Mouse (Mus musculus) left cerebral cortex, postnatal 25 days (tissue): ENCODE data around the gene Trmt44. TPM values are rescaled to one million over a fixed set of nuclear protein-coding genes. Genes with fewer than 3 reads are reported as not detected.
"Not testable (repeated sequence)": the region's sequence is repeated elsewhere in the genome, so short reads cannot be mapped to it uniquely, and the experiment has no call there.

Experiments
- DNase-seq, 2 experiments: peaks; one replicate each; pipeline ENCODE4 v3.0.0; 2022; ENCODE audit warnings: low spot score in 2 of 2, mixed read lengths in 1 of 2
- intact Hi-C: fragments of 180-260 bp; cut with DNase I; formaldehyde crosslinking; loops from one replicate; pipeline ENCODE4 v1.15.1; 2025
- total RNA-seq, 2 experiments: library from RNA; stranded (reverse); gene quantifications; 2 replicates each; pipeline ENCODE4 v1.2.3; 2021

The Trmt44 gene
- total RNA-seq, 2 experiments from 2014 or later, result 7.6 to 8.7 TPM

DNA sequence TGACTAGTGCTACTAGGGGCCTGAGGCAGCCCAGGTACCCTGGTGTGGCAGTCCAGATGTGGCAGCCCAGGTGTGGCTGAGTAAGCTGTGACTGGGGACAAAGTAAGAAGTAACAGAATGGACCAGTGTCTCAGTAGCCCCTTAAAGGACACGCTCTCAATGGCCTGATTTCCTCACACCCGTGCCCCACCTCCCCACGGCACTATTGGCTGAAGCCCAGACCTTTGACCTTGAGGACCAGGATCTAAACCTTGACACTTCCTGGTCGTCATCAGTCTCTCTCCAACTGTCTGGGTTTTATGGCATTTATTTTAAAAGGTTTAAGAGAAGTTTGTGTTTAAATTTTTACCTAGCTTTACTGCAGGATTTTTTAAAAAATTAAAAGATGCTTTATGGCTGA, 18.0 kb upstream of the Trmt44 start:
- no peak for DNase-seq
- intact Hi-C loops, result no loop called here

DNA sequence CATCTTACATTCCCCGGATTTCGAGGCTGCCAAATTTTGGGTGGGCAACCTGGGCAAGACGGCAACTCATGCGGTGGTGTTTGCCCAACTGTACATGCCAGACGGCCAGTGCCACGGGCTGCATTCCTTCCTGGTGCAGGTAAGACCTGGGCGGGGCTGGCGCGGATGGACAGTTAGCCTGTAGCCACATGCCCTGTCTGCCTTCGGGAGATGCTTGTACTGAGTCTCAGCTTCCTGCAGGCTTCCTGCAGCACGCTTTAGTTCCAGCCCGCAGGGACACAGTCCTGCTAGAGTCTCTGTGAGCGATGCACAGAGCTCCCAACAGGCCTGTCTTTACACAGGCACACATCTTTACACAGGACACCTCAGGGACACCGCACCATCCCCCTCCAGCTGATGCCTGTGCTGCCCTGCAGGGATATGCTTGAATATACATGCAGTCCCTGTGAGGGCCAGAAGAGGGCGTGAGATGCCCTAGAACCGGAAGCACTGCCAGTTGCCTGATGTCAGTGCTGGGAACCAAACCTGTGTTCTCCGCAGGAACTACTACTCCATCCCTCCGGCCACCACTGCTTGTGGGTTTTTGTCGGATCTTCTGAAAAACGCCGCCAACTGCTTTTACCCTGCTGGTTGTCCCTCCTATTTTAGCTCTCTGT, 17.3 kb upstream of the Trmt44 start:
- DNase-seq, result no peak
- intact Hi-C loops, result no loop called here

DNA sequence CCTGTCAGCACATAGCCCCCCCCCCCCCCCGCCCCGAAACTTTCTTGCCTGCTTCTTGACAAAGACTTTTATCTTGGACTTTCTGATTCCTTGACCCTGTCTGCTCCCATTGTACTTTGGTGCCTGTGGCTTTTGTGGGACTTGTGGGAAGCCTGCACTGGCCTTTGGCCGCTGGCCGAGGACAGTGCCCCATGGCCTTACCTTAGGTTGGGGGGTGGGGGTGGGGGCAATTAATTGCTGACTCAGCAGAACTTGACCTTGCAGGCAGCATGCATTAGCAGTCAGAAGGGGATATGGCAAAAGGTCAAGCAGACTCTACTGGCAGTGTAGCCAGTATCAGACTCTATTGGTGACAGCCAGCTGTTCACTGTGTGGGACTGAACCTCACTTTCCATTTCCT, 16.6 kb upstream of the Trmt44 start:
- DNase-seq, result no peak
- intact Hi-C loops, result no loop called here

GRCm38 (mm10) chr5:35584259-35584658, 9.4 kb upstream of the Trmt44 start:
- intact Hi-C loops, result loop anchor here (10.0 kb wide), 1 partner anchor 271 kb away; no protein-coding TSS in a partner anchor
- DNase-seq, result not testable (repeated sequence)

DNA sequence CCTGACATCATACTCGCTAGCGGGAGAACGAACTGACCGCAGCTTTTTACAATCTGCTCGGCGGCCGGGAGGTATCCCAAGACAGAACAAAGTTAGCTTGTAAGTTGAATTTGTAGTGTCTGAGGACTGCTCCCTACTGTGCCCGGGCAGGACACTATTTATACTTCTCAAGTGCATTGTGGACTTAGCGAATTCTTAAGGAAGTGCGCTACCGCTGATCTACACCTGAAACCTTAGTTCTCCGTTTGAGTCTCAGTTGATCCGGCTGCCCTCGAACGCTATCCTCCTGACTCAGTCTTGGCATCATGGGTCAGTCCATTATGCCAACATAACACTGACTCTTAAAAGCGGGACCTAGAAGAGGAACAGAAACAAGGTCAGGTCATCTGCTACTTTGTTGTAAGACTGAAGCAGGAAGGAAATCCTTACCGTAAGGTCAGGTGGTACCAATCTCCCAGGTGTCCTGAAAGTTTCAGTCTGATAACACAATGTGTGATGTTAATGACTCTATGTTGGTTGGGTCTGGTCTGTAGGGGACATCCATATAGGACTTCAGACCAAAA, 8.4 kb upstream of the Trmt44 start:
- intact Hi-C loops, result loop anchor here (1.0 to 10.0 kb wide), 2 partner anchors 8 to 271 kb away; partner anchors contain the start of gene Trmt44
- no peak for DNase-seq

DNA sequence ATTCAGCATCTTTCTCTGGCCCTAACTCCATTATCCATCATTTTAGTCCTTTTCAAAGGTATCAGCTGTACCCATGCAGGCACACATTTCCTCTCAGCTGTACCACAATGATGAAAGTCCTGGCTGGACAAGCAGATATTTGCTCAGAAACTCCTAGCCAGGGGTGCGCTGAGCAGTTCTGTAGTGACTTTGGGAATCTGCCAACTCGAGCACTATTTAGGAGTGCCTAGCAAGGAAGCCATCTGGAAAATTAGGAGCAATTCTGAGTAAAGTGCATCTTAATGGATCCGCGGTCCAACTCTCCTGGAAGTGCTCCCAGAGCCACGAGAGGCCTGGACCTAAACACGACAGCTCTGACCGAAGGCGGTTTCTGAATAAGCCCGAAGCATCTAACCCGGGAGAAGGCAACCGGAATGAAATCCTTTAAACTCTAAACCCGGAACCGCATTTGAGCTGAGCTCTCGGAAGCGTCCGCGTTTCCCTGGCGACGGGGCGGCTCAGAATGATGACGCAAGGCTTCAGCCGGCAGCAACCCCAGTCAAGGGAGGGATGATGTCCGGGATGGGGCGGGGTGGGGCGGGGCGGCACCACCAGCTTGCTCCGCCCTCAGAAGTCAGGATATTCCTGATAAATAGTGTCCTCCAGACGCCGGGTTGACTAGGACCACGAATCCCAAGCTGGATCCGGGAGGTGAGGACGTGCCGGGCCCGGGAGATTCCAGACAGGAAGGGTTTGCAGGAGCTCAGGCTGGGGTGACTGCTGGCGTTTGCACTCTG, 7.8 kb upstream of the Trmt44 start, which contains the start of gene Acox3:
Gene Acox3 (plus strand): TSS at position 596 of the 776 bp plus-strand sequence.
- intact Hi-C loops, result loop anchor here (1.0 to 10.0 kb wide), 2 partner anchors 7 to 272 kb away; partner anchors contain the start of gene Trmt44
- peak; percentile 97 to 99 for DNase-seq

- DNase-seq, result no peak
- intact Hi-C loops, result loop anchor here (10.0 kb wide), 1 partner anchor 274 kb away; no protein-coding TSS in a partner anchor
These were observed 5.5 kb upstream of the Trmt44 start for GRCm38 (mm10) chr5:35580156-35580922.

DNA sequence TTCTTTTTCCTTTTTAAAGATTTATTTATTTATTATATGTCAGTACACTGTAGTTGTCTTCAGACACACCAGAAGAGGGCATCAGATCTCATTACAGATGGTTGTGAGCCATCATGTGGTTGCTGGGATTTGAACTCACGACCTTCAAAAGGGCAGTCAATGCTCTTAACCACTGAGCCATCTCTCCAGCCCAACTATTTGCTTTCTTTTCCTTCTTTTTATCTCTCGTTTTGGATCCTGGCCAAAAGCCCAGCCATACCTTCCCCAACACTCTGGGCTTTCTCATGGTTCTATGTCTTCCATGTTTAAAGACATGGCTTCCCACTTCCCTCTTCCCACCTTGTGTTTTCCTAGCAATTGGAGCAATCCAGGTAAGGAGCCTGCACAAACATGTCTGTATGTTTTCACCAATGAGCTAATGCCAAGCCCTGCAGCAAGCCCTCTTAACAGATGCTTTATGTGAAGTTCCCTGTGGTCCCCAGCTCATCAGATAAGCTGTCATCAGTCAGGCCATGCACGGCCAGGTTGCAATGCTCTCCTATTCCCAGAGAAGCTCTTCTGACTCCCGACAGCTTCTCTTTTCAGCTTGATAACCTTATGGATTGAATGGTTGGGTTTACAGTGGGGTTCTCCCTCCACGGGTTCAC, 4.5 kb upstream of the Trmt44 start:
- intact Hi-C loops, result no loop called here
- no peak for DNase-seq

DNA sequence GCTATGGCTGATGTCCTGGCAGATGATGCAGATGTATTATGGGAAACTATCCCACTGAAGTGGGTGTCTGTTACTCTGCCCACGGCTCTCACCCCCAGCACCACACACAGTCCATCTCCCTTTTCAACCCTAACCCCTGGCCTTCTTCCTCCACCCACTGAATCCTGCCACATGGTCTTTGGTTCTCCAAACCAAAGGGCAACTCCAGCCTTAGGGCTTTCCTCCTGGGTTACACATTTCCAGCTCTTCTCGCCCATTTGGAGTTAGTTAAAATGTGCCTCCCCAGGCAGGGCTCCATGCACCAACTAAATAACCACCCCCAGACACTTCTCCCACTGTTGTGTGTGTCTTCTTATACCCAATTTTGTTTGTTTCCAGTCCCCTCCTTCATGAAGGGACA, 3.5 kb upstream of the Trmt44 start:
- DNase-seq, result no peak
- intact Hi-C loops, result no loop called here

DNA sequence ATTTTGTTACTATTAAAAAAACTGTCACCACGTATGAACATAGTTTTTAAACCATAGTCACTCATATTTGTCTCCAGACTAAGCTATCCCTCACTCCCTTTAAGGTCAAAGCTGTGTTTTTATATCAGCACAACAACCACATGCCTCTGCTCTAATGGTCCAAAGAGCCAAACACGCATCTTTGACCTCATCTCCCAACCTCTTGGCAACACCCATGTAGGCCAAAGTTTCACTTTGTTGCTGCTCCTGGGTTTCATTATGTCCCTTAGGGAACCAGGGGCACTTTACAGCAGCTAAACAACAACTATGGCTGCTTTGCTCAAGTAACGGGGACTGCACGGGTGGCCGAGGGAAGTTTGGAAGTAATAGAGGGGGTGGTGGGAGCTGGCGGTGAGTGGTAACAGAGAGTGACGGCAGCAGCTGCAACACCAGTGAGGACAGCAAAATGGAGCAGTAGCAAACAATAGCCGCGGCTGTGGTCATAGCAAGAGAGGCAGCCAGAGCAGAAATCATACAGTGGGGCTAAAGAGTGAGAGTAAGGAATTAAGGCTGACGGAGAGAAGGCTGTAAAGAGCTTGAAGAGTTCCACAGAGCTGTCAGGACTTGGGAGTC, 1.6 kb upstream of the Trmt44 start:
- no peak for DNase-seq
- intact Hi-C loops, result no loop called here

DNA sequence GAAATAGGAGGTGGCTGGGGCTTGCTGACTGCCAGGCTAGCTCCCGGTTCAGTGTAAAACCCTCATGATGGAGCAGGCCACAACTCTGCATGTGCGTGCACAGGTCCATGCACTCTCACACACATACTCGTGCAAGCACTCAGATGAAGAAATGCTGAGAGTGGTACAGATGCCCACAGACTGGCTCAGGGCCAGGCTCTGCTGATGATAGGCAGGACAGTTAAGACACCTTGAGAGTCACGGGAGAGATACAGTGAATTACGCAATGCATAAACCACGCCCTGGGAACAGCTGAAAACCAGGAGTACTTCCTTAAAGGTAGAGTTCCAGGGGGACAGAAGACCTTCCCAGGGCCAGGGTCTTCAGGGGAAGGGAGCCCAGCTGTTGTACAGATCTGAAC, 3.3 kb downstream of the Trmt44 start:
- intact Hi-C loops, result no loop called here

DNA sequence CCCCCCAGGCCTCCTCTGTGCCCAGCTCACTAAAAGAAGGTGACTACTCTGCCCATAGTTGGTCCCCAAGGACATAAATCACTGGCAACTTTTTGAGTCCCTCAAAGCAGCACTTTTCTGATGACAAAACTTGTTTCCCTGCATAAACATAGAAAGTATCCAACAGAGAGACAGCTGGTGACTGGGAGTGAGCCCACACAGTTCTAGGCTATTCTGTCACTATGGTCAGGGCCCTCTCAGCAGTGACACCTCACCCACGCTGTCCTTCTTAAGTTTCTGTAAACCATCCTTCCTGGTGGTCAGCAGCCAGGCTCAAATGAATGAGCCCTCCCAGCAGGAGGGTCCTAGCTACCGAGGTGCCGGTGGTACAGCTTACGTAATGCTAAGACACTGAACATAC, 8.2 kb downstream of the Trmt44 start:
- intact Hi-C loops, result no loop called here
- DNase-seq, result peak in 1 of 2 experiments; percentile 51

More for the DNA sequence above, 3.3 kb downstream of the Trmt44 start:
- no peak for DNase-seq

DNA sequence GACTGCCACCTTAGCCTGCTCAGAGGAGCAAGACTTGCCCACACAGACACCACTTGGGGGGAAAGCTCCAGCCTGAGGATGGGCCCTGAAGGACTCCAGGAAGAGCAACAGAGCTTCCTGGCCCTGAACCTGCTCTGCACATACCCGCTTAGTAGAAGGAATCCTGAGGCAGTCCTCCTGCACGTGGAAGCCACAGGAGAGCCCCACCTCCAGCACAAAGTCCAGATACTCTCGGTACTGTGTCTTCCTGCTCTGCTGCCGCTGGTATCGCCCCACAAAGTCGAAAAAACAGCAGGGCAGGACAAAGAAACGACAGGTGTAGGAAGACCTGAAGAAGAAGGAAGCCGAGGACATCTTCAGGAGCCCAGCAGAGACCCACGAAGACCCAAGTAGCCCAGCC, 9.7 kb downstream of the Trmt44 start:
- DNase-seq, result no peak
- intact Hi-C loops, result no loop called here

DNA sequence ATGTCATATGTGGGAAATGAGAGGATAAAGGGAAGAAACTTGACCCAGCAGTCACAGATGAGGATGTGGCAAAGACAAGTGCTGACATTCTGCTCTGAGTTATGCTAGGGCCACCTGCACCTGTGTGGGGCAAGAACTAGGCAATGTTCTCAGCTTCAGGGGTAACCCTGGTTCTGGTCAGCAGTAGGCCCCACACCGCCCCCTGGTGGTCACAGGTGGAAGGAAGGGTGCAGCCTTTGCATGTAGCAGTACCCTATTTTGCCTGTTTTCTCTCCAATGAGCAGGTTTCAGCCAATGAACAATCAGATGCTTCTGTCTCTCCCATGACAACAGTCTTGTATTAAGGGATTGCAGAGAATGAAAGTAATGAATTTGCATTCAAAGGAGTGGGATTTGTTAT, 11.4 kb downstream of the Trmt44 start:
- intact Hi-C loops, result loop anchor here (2.0 kb wide), 1 partner anchor 41 kb away; no protein-coding TSS in a partner anchor
- peak; percentile 64 to 66 for DNase-seq

DNA sequence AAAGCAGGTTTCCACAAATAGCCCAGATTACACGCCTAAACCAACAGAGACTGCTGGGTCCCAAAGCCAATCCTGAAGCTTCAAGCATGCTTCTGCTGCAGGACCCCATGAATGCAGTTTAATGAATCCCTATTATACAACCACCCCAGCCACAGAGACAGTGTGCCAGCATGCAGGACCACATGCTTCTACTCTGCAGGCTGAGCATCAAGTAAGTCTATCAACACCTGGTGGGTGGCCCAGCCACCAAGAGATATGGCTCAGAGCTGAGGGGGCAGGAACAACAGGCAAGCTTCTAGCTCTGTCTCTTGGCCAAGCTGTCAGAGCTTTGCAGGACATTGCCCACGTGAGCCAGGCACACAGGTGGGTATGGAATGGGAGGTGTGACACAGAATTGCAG, 12.3 kb downstream of the Trmt44 start:
- peak; percentile 34 to 87 for DNase-seq

GRCm38 (mm10) chr5:35559447-35559846, 15.4 kb downstream of the Trmt44 start:
- intact Hi-C loops, result no loop called here
- no peak for DNase-seq

More for the DNA sequence above, 12.3 kb downstream of the Trmt44 start:
- intact Hi-C loops, result loop anchor here (2.0 kb wide), 1 partner anchor 40 kb away; no protein-coding TSS in a partner anchor

DNA sequence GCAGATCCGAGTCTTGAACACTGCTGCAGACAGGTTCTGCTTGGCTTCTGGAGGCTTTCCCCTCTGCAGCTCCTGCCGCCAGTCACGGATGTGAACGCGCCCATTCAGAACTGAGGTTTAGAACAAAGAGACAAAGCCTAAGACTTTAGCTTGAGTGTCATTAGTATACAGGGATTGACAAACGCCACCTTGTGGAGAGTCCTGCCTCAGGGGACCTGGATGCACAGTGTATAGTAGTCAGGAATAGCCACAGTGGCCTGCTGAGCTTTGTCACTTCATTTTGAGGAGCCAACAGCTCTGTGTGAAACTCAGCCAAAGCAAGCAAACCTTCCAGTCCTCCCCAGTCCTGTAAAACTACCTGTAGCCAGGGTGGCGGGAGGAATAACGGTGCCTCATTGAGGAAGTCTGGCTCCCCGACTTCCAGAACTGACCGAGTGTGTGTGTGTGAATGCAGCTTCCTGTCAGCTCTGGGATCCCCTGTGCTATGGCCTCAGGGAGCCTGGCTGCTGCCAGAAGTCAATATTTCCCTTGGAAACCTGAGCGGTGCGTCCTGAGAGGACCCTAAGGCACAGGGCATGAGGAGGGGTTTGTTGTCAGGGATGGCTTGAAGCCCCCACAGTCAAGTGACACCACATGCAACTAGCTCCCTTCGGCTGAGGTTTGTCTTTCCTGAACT, 16.8 kb downstream of the Trmt44 start:
- intact Hi-C loops, result no loop called here
- DNase-seq, result no peak

DNA sequence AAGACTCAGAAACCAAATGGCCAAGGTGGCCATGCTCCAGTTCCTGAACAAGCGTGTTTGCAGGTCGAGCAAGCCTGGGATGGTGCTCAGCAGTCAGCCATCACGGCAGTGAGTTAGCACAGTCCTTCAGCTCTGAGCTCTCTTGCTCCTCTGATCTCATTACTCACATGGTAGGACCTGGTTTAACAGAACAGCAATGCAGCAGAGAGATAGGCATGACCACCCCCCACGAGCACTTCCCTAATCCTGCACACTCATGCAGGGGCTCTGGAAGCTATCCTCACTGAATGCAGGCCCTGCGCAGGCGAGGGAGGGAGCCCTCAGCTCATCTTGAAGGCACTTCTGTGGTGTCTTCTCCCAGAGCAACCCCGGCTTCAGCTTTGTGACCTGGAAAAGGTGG, 18.5 kb downstream of the Trmt44 start:
- DNase-seq, result no peak
- intact Hi-C loops, result no loop called here
